Comparison of ENCODE assay signal across 28 mouse cellular contexts in genomic region chr2:174033257-174033800, GRCm38 (mm10). TPM values are rescaled to one million over a fixed set of nuclear protein-coding genes. Genes with fewer than 3 reads are reported as not detected.
A peak's percentile ranks its signal among the peaks of the same experiment; 100 is the strongest.
DNase-seq lines count a peak whose midpoint lies in the region; ATAC-seq and TF ChIP-seq lines count a peak whose summit lies in the region.
"Had no signal": no experiment of that assay in that cellular context is flagged by ENCODE, and none has a peak within 500 bp of the region (broad histone marks: within the 10 kb centered on the region; RNA-seq: fewer than 3 reads in every experiment).

No protein-coding gene starts in this region.

- no peak overlapping the region for H3K4me2 ChIP-seq in forebrain, postnatal 0 days (ENCODE audit: low read depth)
- H3K4me2 ChIP-seq in forebrain, embryonic 14.5 days (ENCODE audit: low read length): no peak overlapping the region
- H3K4me2 ChIP-seq in intestine, embryonic 14.5 days (ENCODE audit: low read length): no peak overlapping the region
- H3K4me2 ChIP-seq in intestine, embryonic 15.5 days (replicated peaks): no peak overlapping the region
- H3K4me2 ChIP-seq in midbrain, embryonic 13.5 days (replicated peaks): no peak overlapping the region
- H3K4me2 ChIP-seq: embryonic facial prominence, embryonic 13.5 days; heart, embryonic 15.5 days; kidney, embryonic 15.5 days; lung, embryonic 15.5 days; neural tube, embryonic 13.5 days had no signal

- TF ChIP-seq CTCF in forebrain, postnatal 0 days (IDR thresholded peaks at IDR 0.05; ENCODE audit: low read depth): no peak

- no peaks in the 10 kb centered on the region for H3K27me3 ChIP-seq in forebrain, postnatal 0 days (ENCODE audit: insufficient read depth, low read length)
- H3K27me3 ChIP-seq in forebrain, embryonic 14.5 days (replicated peaks; ENCODE audit: control insufficient read depth, insufficient read depth, low read length): no peaks in the 10 kb centered on the region
- H3K27me3 ChIP-seq in intestine, embryonic 14.5 days (replicated peaks; ENCODE audit: control insufficient read depth, insufficient read depth, low read length): no peaks in the 10 kb centered on the region
- no peaks in the 10 kb centered on the region for H3K27me3 ChIP-seq in intestine, embryonic 15.5 days (replicated peaks)
- H3K27me3 ChIP-seq in midbrain, embryonic 13.5 days: no peaks in the 10 kb centered on the region
- H3K27me3 ChIP-seq: embryonic facial prominence, embryonic 13.5 days; heart, embryonic 15.5 days; lung, embryonic 15.5 days; neural tube, embryonic 13.5 days had no signal

- no peak overlapping the region for H3K9ac ChIP-seq in forebrain, postnatal 0 days
- H3K9ac ChIP-seq in forebrain, embryonic 14.5 days (ENCODE audit: low read length): no peak overlapping the region
- no peak overlapping the region for H3K9ac ChIP-seq in intestine, embryonic 14.5 days (ENCODE audit: low read length)
- H3K9ac ChIP-seq in intestine, embryonic 15.5 days: no peak overlapping the region
- no peak overlapping the region for H3K9ac ChIP-seq in midbrain, embryonic 13.5 days (replicated peaks)
- H3K9ac ChIP-seq: embryonic facial prominence, embryonic 13.5 days; heart, embryonic 15.5 days; kidney, embryonic 15.5 days; liver, embryonic 14.5 days; lung, embryonic 15.5 days; neural tube, embryonic 13.5 days had no signal

- peak; percentile 43; the same call in 1 of the 2 replicates for ATAC-seq in forebrain, postnatal 0 days
- no peak for ATAC-seq in forebrain, embryonic 14.5 days
- ATAC-seq in intestine, embryonic 14.5 days (replicated peaks; ENCODE audit: low FRiP score, low TSS enrichment, low read depth): no peak
- ATAC-seq in intestine, embryonic 15.5 days: no peak
- 0 out of 2 replicates have a peak, but pooled peaks have one; percentile 20 for ATAC-seq in midbrain, embryonic 13.5 days
- no peak for ATAC-seq in megakaryocyte progenitor cell, adult 5-6 weeks (replicated peaks; ENCODE audit: poor library complexity)
- ATAC-seq: CD4-positive, CD25-positive, alpha-beta regulatory T cell, adult 4 months; intestine, embryonic 16.5 days had no signal

- 61% methylated on average over 9 of the region's 9 CpGs for WGBS in forebrain, postnatal 0 days
- WGBS in forebrain, embryonic 14.5 days: 66% methylated on average over 9 of the region's 9 CpGs
- 93% methylated on average over 9 of the region's 9 CpGs for whole genome bisulfite sequencing in intestine, embryonic 14.5 days
- 93% methylated on average over 9 of the region's 9 CpGs for WGBS in intestine, embryonic 15.5 days
- 63% methylated on average over 9 of the region's 9 CpGs for WGBS in midbrain, embryonic 13.5 days

- peak; percentile 13 for DNase-seq in forebrain, postnatal 0 days
- no peak for DNase-seq in forebrain, embryonic 14.5 days (ENCODE audit: low spot score)
- DNase-seq in intestine, embryonic 14.5 days (ENCODE audit: low spot score): peak; percentile 31
- peak; percentile 26 for DNase-seq in brain, adult 2 months (ENCODE audit: low read depth, low spot score)
- DNase-seq in adrenal gland, postnatal 10 days: no peak
- DNase-seq: cerebellum, adult 2 months; cerebellum, postnatal 36 days; embryo, embryonic 11 days; gastrocnemius, postnatal 36 days; layer of hippocampus, adult 9-11 months; lung, postnatal 4 days; retina, postnatal 1 day; right cerebral cortex, postnatal 25 days; spleen, adult 18-20 months; thymus, postnatal 25 days had no signal

- no peak overlapping the region for H3K27ac ChIP-seq in forebrain, postnatal 0 days (ENCODE audit: low read depth, low read length)
- H3K27ac ChIP-seq in forebrain, embryonic 14.5 days (ENCODE audit: low read depth, low read length): no peak overlapping the region
- H3K27ac ChIP-seq in intestine, embryonic 14.5 days (ENCODE audit: low read depth): no peak overlapping the region
- H3K27ac ChIP-seq in intestine, embryonic 15.5 days: no peak overlapping the region
- H3K27ac ChIP-seq in midbrain, embryonic 13.5 days: no peak overlapping the region
- H3K27ac ChIP-seq: embryonic facial prominence, embryonic 13.5 days; heart, embryonic 15.5 days; kidney, embryonic 15.5 days; liver, embryonic 14.5 days; lung, embryonic 15.5 days; neural tube, embryonic 13.5 days had no signal

- H3K4me1 ChIP-seq in forebrain, postnatal 0 days (ENCODE audit: insufficient read depth): no peaks in the 10 kb centered on the region
- no peaks in the 10 kb centered on the region for H3K4me1 ChIP-seq in forebrain, embryonic 14.5 days (ENCODE audit: control insufficient read depth, insufficient read depth, low read length)
- no peaks in the 10 kb centered on the region for H3K4me1 ChIP-seq in intestine, embryonic 14.5 days (replicated peaks; ENCODE audit: control insufficient read depth, insufficient read depth, low read length)
- no peaks in the 10 kb centered on the region for H3K4me1 ChIP-seq in intestine, embryonic 15.5 days (replicated peaks)
- H3K4me1 ChIP-seq in midbrain, embryonic 13.5 days (replicated peaks): no peaks in the 10 kb centered on the region
- H3K4me1 ChIP-seq: embryonic facial prominence, embryonic 13.5 days; heart, embryonic 15.5 days; kidney, embryonic 15.5 days; lung, embryonic 15.5 days had no signal

- no peak overlapping the region for H3K4me3 ChIP-seq in forebrain, postnatal 0 days (ENCODE audit: low read depth, low read length)
- H3K4me3 ChIP-seq in forebrain, embryonic 14.5 days (ENCODE audit: low read depth, low read length): no peak overlapping the region
- H3K4me3 ChIP-seq in intestine, embryonic 14.5 days (ENCODE audit: low read depth, low read length): no peak overlapping the region
- H3K4me3 ChIP-seq in intestine, embryonic 15.5 days (replicated peaks): no peak overlapping the region
- H3K4me3 ChIP-seq in midbrain, embryonic 13.5 days (replicated peaks): no peak overlapping the region
- H3K4me3 ChIP-seq: embryonic facial prominence, embryonic 13.5 days; erythroblast, embryonic 14.5 days; heart, embryonic 15.5 days; kidney, embryonic 15.5 days; lung, embryonic 15.5 days; myocyte; neural tube, embryonic 13.5 days had no signal

- H3K36me3 ChIP-seq in forebrain, postnatal 0 days (ENCODE audit: insufficient read depth): no peaks in the 10 kb centered on the region
- H3K36me3 ChIP-seq in forebrain, embryonic 14.5 days (ENCODE audit: control insufficient read depth, insufficient read depth, low read length): no peaks in the 10 kb centered on the region
- no peaks in the 10 kb centered on the region for H3K36me3 ChIP-seq in intestine, embryonic 14.5 days (ENCODE audit: control insufficient read depth, insufficient read depth, low read length)
- no peaks in the 10 kb centered on the region for H3K36me3 ChIP-seq in intestine, embryonic 15.5 days
- no peaks in the 10 kb centered on the region for H3K36me3 ChIP-seq in midbrain, embryonic 13.5 days
- H3K36me3 ChIP-seq: embryonic facial prominence, embryonic 13.5 days; heart, embryonic 15.5 days; kidney, embryonic 15.5 days; lung, embryonic 15.5 days; neural tube, embryonic 13.5 days had no signal

- no peaks in the 10 kb centered on the region for H3K9me3 ChIP-seq in forebrain, postnatal 0 days (ENCODE audit: low read length)
- no peaks in the 10 kb centered on the region for H3K9me3 ChIP-seq in forebrain, embryonic 14.5 days (replicated peaks; ENCODE audit: control insufficient read depth, low read length)
- no peaks in the 10 kb centered on the region for H3K9me3 ChIP-seq in intestine, embryonic 14.5 days (ENCODE audit: control insufficient read depth, low read length)
- no peaks in the 10 kb centered on the region for H3K9me3 ChIP-seq in intestine, embryonic 15.5 days
- H3K9me3 ChIP-seq in midbrain, embryonic 13.5 days: no peaks in the 10 kb centered on the region
- H3K9me3 ChIP-seq: embryonic facial prominence, embryonic 13.5 days; heart, embryonic 15.5 days; kidney, embryonic 15.5 days; lung, embryonic 15.5 days; neural tube, embryonic 13.5 days had no signal

RNA-seq across cellular contexts. Expression of gene Stx16, which starts 42.8 kb away (rescaled TPM):
- 34.5 and 37.4 TPM in 2 replicates for total RNA-seq in forebrain, postnatal 0 days (2014; rRNA removed)
- 6.1 and 11.0 TPM in 2 replicates for polyA plus RNA-seq in forebrain, postnatal 0 days (2015; fragmentation: Nextera tagmentation; extraction: Ambion mirVana)
- 9.1 and 9.2 TPM in 2 replicates for polyA plus RNA-seq in forebrain, embryonic 14.5 days (2014; fragmentation: Nextera tagmentation; extraction: Ambion mirVana)
- polyA plus RNA-seq in intestine, embryonic 14.5 days (2014; fragmentation: Nextera tagmentation; extraction: Ambion mirVana): 9.2 and 10.0 TPM in 2 replicates
- polyA plus RNA-seq in intestine, embryonic 15.5 days (2015; fragmentation: Nextera tagmentation; extraction: Ambion mirVana): 8.5 and 10.6 TPM in 2 replicates
- 13.4 and 15.0 TPM in 2 replicates for polyA plus RNA-seq in midbrain, embryonic 13.5 days (2015; fragmentation: Nextera tagmentation; extraction: Ambion mirVana)
- total RNA-seq in adrenal gland, postnatal 10 days (2021): 10 to 100 TPM; 30.9 to 37.5 TPM
- 26.6 and 29.2 TPM in 2 replicates for total RNA-seq in megakaryocyte progenitor cell, adult 5-6 weeks (2015)
- total RNA-seq in megakaryocyte progenitor cell, adult 5-6 weeks (2017): 19.8 and 30.1 TPM in 2 replicates

Comparison
In these comparisons a context has a peak if more than half of its experiments do, and no peak if none do; other contexts are left out.
1. ATAC-seq: peak in forebrain, postnatal 0 days (single experiment) and midbrain, embryonic 13.5 days (single experiment); none in forebrain, embryonic 14.5 days (single experiment), intestine, embryonic 14.5 days (single experiment), intestine, embryonic 15.5 days (single experiment) and megakaryocyte progenitor cell, adult 5-6 weeks (single experiment).
2. DNase-seq: peak in forebrain, postnatal 0 days (single experiment), intestine, embryonic 14.5 days (single experiment) and brain, adult 2 months (single experiment); none in forebrain, embryonic 14.5 days (single experiment) and adrenal gland, postnatal 10 days (single experiment).